Comparison of ENCODE assay signal across 11 mouse cellular contexts in the genomic region with DNA sequence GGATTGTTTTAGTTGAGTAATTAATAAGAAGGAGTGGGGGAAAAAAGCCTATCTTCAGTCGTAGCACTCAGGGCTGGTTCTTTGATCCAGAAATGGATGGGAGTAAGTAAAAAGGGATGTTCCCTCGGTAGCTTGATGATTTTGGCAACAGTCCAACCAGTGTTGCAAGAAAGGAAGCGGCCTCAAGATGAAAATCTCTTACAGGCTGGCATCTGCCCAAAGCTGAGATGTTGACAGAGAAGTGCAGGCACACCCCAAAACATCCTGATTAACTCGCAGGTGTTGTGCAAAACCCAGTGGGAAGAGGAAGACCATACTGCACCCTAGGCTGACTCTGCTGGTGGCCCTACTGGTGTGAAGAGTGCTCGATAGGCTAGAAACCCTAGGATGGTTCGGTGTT.
DNase-seq lines count a peak whose midpoint lies in the region; ATAC-seq and TF ChIP-seq lines count a peak whose summit lies in the region.
"Had no signal": no experiment of that assay in that cellular context is flagged by ENCODE, and none has a peak within 500 bp of the region (broad histone marks: within the 10 kb centered on the region; RNA-seq: fewer than 3 reads in every experiment).

No protein-coding gene starts in this region.

- H3K27me3 ChIP-seq in heart, embryonic 15.5 days: no peaks in the 10 kb centered on the region
- H3K27me3 ChIP-seq: CH12.LX; embryonic facial prominence, embryonic 12.5 days; midbrain, embryonic 12.5 days had no signal

- WGBS in heart, embryonic 15.5 days: 25% methylated on average over 6 of the region's 6 CpGs

- no peaks in the 10 kb centered on the region for H3K36me3 ChIP-seq in heart, embryonic 15.5 days
- H3K36me3 ChIP-seq: embryonic facial prominence, embryonic 12.5 days; midbrain, embryonic 12.5 days had no signal

- no peak for TF ChIP-seq CTCF in layer of hippocampus, adult 2 months (conservative IDR thresholded peaks at IDR 0.05)

- H3K9me3 ChIP-seq in heart, embryonic 15.5 days (replicated peaks): no peaks in the 10 kb centered on the region
- H3K9me3 ChIP-seq: midbrain, embryonic 12.5 days had no signal

- DNase-seq in cerebellum, postnatal 14 days: peak; percentile 28 to 34
- DNase-seq in cerebellum, adult 18-20 months: no peak
- peak; percentile 33 for DNase-seq in testis, postnatal 14 days (ENCODE audit: low spot score)
- DNase-seq in testis, postnatal 10 days (ENCODE audit: low spot score): no peak
- peak in 1 of 2 experiments; percentile 36 for DNase-seq in layer of hippocampus, adult 2 months (ENCODE audit: low spot score in 2 of 2)
- DNase-seq in thymus, postnatal 25 days: peak; percentile 40

- H3K4me3 ChIP-seq in heart, embryonic 15.5 days: no peak overlapping the region
- H3K4me3 ChIP-seq in layer of hippocampus, adult 2 months: no peak overlapping the region
- H3K4me3 ChIP-seq: embryonic facial prominence, embryonic 12.5 days; midbrain, embryonic 12.5 days had no signal

- H3K27ac ChIP-seq in heart, embryonic 15.5 days: peak overlapping the region; percentile 57
- peak overlapping the region; percentile 53; the same call in 1 of the 2 replicates for H3K27ac ChIP-seq in layer of hippocampus, adult 2 months
- H3K27ac ChIP-seq: embryonic facial prominence, embryonic 12.5 days; midbrain, embryonic 12.5 days had no signal

- peaks cover 5% of the 10 kb centered on the region for H3K4me1 ChIP-seq in heart, embryonic 15.5 days (replicated peaks)
- H3K4me1 ChIP-seq: embryonic facial prominence, embryonic 12.5 days had no signal

- peak; percentile 62 for ATAC-seq in heart, embryonic 15.5 days (replicated peaks; ENCODE audit: insufficient number of reproducible peaks, insufficient read depth, low FRiP score, low read depth)
- ATAC-seq in megakaryocyte-erythroid progenitor cell, adult 5-6 weeks (replicated peaks; ENCODE audit: low FRiP score, low TSS enrichment, poor library complexity, severe bottlenecking): 0 out of 2 replicates have a peak, but pooled peaks have one; percentile 45

- no peak overlapping the region for H3K4me2 ChIP-seq in heart, embryonic 15.5 days
- H3K4me2 ChIP-seq: embryonic facial prominence, embryonic 12.5 days; midbrain, embryonic 12.5 days had no signal

- no peak overlapping the region for H3K9ac ChIP-seq in heart, embryonic 15.5 days
- H3K9ac ChIP-seq: embryonic facial prominence, embryonic 12.5 days; midbrain, embryonic 12.5 days had no signal

Comparison
In these comparisons a context has a peak if more than half of its experiments do, and no peak if none do; other contexts are left out.
1. DNase-seq: peak in cerebellum, postnatal 14 days (2 of 2), testis, postnatal 14 days (single experiment) and thymus, postnatal 25 days (single experiment); none in cerebellum, adult 18-20 months (0 of 2) and testis, postnatal 10 days (single experiment).